Mouse (Mus musculus) liver, adult 2 months (tissue): Measurements from ENCODE around the gene Mrps2. TPM values are rescaled to one million over a fixed set of nuclear protein-coding genes. Genes with fewer than 3 reads are reported as not detected.

ENCODE experiments used
- DNase-seq: peaks from one replicate; pipeline ENCODE4 v3.0.0-alpha.2; 2011; ENCODE audit warnings: low read depth, low spot score; ENCODE audit errors: extremely low read depth
- H3K27ac ChIP-seq: fragments of 200-500 bp; replicated peaks from 2 replicates; pipeline ENCODE4 v1.5.1; 2012; ENCODE audit warnings: low read depth, mild to moderate bottlenecking, control low read depth, inconsistent platforms, low read length; ENCODE audit not compliant: insufficient read depth
- H3K27me3 ChIP-seq: fragments of 200-500 bp; 2 replicates; pipeline ENCODE4 v1.6.1; 2012; ENCODE audit warnings: mild to moderate bottlenecking, moderate library complexity, low read length, inconsistent platforms; ENCODE audit not compliant: control insufficient read depth, insufficient read depth
- H3K36me3 ChIP-seq: fragments of 200-500 bp; 2 replicates; pipeline ENCODE4 v1.6.1; 2012; ENCODE audit warnings: low read length, inconsistent platforms; ENCODE audit not compliant: control insufficient read depth, insufficient read depth
- H3K4me1 ChIP-seq: fragments of 200-500 bp; 2 replicates; pipeline ENCODE4 v1.6.1; 2011; ENCODE audit warnings: low read length; ENCODE audit not compliant: control insufficient read depth, insufficient read depth
- H3K4me3 ChIP-seq: fragments of 200-500 bp; 2 replicates; pipeline ENCODE4 v1.5.1; 2011; ENCODE audit warnings: low read depth, mild to moderate bottlenecking, control low read depth, low read length, moderate library complexity; ENCODE audit not compliant: insufficient read depth
- H3K79me2 ChIP-seq: fragments of 200-500 bp; 2 replicates; pipeline ENCODE4 v1.6.1; 2012; ENCODE audit warnings: inconsistent platforms, mild to moderate bottlenecking, low read length, moderate library complexity; ENCODE audit not compliant: control insufficient read depth, insufficient read depth
- H3K9ac ChIP-seq: fragments of 200-500 bp; 2 replicates; pipeline ENCODE4 v1.6.1; 2012; ENCODE audit warnings: low read depth, mild to moderate bottlenecking, control low read depth, inconsistent platforms, low read length
- CTCF ChIP-seq: fragments of 200-500 bp; IDR thresholded peaks from 2 replicates; pipeline ENCODE4 v1.5.1; 2011; ENCODE audit warnings: low read depth, low read length, control low read depth
- POLR2A ChIP-seq: fragments of 200-500 bp; IDR thresholded peaks from 2 replicates; pipeline ENCODE4 v1.6.1; 2011; ENCODE audit warnings: low read length, control low read depth; ENCODE audit not compliant: insufficient read depth; ENCODE audit errors: extremely low read depth
- WGBS: fragments of 180-500 bp; shearing (Covaris S2); methylation state at CpG from one replicate; pipeline ENCODE4 v1.1.7; 2018; 5-methylcytosine and 5-hydroxymethylcytosine counted together
- polyA plus RNA-seq: library from polyadenylated mRNA; depleted of rRNA; stranded (reverse); fragments of >200 nt; gene quantifications from 2 replicates; pipeline ENCODE4 v1.2.3, GENCODE M21; 2012
- total RNA-seq: library from RNA; depleted of rRNA; stranded (reverse); fragments of >200 nt; gene quantifications from 2 replicates; pipeline ENCODE4 v1.2.3, GENCODE M21; 2014

Gene Mrps2
- total and polyA plus RNA-seq, 2 experiments, result 10.9 to 52.3 TPM

DNA sequence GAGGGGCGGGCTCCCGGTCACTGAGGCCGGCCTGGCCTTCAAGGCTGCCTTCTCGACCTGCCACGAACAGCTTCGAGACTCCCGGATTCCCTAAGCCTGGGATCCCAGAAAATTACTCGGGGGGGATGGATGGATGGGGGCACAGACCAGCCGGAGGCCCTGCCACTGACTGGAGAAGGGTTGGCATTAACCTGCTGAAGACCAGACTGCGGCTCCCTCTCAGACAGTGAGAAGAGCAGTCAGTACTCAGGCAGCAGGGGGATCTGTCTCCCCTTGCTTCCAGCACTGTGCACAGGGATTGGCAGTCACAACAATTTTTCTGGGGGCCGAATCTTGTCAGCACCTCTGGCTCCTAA, 20.6 kb upstream of the Mrps2 start:
- TF ChIP-seq CTCF (no peak), POLR2A (no peak)
- 14% methylated on average over 11 of the region's 11 CpGs for WGBS
- Histone ChIP-seq H3K4me3 (peak overlapping the region; percentile 59; the same call in 1 of the 2 replicates), H3K27ac (no peak overlapping the region), H3K4me1 (no peaks in the 10 kb centered on the region), H3K27me3 (peaks cover 16% of the 10 kb centered on the region), H3K36me3 (no peaks in the 10 kb centered on the region), H3K79me2 (no peaks in the 10 kb centered on the region), H3K9ac (peak overlapping the region; percentile 62)
- no peak for DNase-seq

DNA sequence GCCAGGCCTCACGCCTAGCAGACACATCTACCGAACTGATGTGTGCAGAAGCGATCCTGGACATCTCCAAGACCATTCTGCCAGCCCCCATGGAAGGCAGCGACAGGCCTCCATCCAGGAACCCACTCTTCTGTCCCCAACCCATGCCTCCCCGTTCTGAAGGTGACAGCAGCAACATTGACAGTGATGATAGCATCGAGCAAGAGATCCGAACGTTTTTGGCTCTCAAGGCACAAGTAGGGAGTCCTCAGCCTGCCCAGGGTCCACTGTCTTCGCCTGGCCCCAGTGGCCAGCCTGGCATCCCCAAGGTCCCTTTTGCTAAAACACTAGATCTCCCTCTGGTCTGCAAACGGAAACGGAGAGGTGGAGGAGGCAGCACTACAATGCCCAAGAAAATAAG, 16.2 kb upstream of the Mrps2 start:
- WGBS, result 83% methylated on average over 11 of the region's 11 CpGs
- Histone ChIP-seq H3K36me3 (no peaks in the 10 kb centered on the region), H3K27ac (no peak overlapping the region), H3K79me2 (no peaks in the 10 kb centered on the region), H3K9ac (no peak overlapping the region), H3K4me1 (no peaks in the 10 kb centered on the region), H3K4me3 (no peak overlapping the region), H3K27me3 (peaks cover 9% of the 10 kb centered on the region)
- no peak for DNase-seq
- no peak for TF ChIP-seq POLR2A
- TF ChIP-seq CTCF, result no peak

DNA sequence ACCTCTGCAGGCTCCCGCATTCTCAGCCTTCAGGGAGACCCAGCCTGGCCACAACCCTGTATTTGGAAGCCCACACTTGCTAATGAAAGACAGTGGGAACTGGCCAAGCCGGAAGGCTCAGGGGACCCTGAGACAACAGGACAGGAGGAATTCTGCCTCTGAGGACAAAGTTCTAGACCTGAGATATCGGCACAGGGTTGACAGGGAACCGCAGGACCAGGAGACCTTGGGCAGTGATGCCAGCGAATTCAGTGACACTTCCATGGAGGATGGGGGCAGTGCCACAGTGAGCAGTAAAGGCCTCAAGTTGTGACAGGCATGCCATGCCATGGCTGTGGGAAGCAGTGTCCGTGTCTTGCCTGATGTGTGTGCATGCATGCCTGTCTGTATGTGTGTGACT, 14.3 kb upstream of the Mrps2 start:
- Histone ChIP-seq H3K36me3 (no peaks in the 10 kb centered on the region), H3K9ac (no peak overlapping the region), H3K79me2 (no peaks in the 10 kb centered on the region), H3K27me3 (no peaks in the 10 kb centered on the region), H3K27ac (no peak overlapping the region), H3K4me1 (no peaks in the 10 kb centered on the region), H3K4me3 (no peak overlapping the region)
- WGBS, result 81% methylated on average over 6 of the region's 6 CpGs
- no peak for DNase-seq
- TF ChIP-seq POLR2A, result no peak
- no peak for TF ChIP-seq CTCF

DNA sequence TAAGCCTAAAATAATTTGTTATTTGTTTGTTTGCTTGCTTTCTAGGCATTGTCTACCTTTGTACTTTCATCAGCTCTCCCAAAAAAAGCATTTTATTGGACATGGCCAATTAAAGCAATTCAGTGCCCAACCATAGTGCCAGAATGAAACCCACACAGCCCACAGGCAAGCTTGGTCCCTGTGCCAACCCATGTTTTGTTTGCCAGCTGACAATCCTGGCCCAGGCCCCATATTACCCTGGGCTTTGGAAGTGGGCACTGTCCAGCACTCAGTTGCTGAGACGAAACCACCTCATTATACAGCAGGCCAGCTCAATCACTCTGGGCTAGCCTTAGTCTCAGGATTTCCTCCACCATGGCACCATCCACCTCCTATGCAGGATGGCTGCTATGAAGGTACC, 11.2 kb upstream of the Mrps2 start:
- Histone ChIP-seq H3K4me3 (no peak overlapping the region), H3K9ac (no peak overlapping the region), H3K4me1 (no peaks in the 10 kb centered on the region), H3K27ac (no peak overlapping the region), H3K79me2 (no peaks in the 10 kb centered on the region), H3K36me3 (no peaks in the 10 kb centered on the region), H3K27me3 (no peaks in the 10 kb centered on the region)
- no peak for DNase-seq
- 81% methylated on average over 1 of the region's 1 CpGs for WGBS
- TF ChIP-seq POLR2A, result no peak
- TF ChIP-seq CTCF, result no peak

DNA sequence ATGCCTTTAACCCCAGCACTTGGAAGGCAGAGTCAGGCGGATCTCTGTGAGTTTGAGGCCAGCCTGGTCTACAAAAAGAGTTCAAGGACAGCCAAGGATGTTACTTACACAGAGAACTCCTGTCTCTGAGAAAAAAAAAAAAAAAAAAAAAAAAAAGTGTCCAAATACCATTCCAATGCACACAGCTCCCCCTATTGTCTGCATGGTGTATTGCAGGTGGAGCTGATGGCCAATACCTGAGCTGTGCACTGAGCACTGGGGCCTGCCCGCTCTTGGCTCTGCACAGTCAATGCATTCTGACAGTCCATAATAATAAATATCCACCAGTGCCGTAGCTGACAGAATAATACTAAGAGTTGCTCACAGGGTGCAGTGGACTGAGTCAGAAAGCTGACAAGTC, 3.9 kb upstream of the Mrps2 start:
- DNase-seq, result peak; percentile 39
- TF ChIP-seq CTCF, result peak; percentile 76
- no peak for TF ChIP-seq POLR2A

DNA sequence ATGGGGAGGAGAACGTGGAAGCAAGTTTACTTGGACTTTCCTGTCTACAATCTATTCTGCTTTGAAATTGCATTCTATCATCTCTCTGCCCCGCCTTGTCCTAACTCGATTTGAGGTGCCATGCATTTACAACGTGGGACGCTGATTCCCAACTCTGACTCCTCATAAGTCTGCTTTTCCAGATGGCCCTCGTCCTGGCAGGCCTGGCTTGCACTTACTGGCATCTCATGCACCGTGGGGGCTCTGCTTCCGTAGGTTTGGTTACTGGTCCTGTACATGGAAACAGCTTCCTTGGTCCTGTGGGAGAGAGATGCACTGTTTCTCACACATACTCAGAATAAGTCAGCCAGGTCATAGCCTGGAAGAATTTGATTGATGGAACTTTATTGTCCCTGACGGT, 2.9 kb upstream of the Mrps2 start:
- TF ChIP-seq POLR2A (no peak), CTCF (no peak)
- Histone ChIP-seq H3K27ac (no peak overlapping the region), H3K4me1 (peaks cover 6% of the 10 kb centered on the region; the same call in 1 of the 2 replicates), H3K79me2 (peaks cover 3% of the 10 kb centered on the region; the same call in 1 of the 2 replicates), H3K27me3 (no peaks in the 10 kb centered on the region), H3K36me3 (peaks cover 4% of the 10 kb centered on the region), H3K4me3 (no peak overlapping the region), H3K9ac (no peak overlapping the region)
- no peak for DNase-seq
- WGBS, result 88% methylated on average over 9 of the region's 9 CpGs

More for the DNA sequence above, 3.9 kb upstream of the Mrps2 start:
- no peaks in the 10 kb centered on the region for H3K36me3 ChIP-seq
- no peak overlapping the region for H3K27ac ChIP-seq
- H3K79me2 ChIP-seq, result peaks cover 3% of the 10 kb centered on the region; the same call in 1 of the 2 replicates
- H3K4me3 ChIP-seq, result no peak overlapping the region
- 69% methylated on average over 3 of the region's 3 CpGs for WGBS
- H3K4me1 ChIP-seq, result peaks cover 6% of the 10 kb centered on the region; the same call in 1 of the 2 replicates
- H3K27me3 ChIP-seq, result no peaks in the 10 kb centered on the region
- H3K9ac ChIP-seq, result no peak overlapping the region
